Mouse (Mus musculus) hindbrain, embryonic 16.5 days (tissue): Measurements from ENCODE around the gene Ppm1h. TPM values are rescaled to one million over a fixed set of nuclear protein-coding genes. Genes with fewer than 3 reads are reported as not detected.
A peak's percentile ranks its signal among the peaks of the same experiment; 100 is the strongest.

Experiments used
- ATAC-seq: fragments of 200-750 bp; cut with Nextera tagmentation; 2 replicates; pipeline ENCODE4 v1.8.0; 2017; ENCODE audit warnings: moderate TSS enrichment, moderate library complexity
- H3K27ac ChIP-seq: fragments of 300-500 bp; sonication (generic); 2 replicates; pipeline ENCODE4 v1.5.1; 2014; ENCODE audit warnings: low read depth, mild to moderate bottlenecking, control low read depth, low read length, moderate library complexity
- H3K27me3 ChIP-seq: fragments of 300-500 bp; sonication (generic); replicated peaks from 2 replicates; pipeline ENCODE4 v1.6.1; 2014; ENCODE audit warnings: low read length; ENCODE audit not compliant: control insufficient read depth, insufficient read depth
- H3K36me3 ChIP-seq: fragments of 300-500 bp; sonication (generic); 2 replicates; pipeline ENCODE4 v1.6.1; 2014; ENCODE audit warnings: mild to moderate bottlenecking, low read length, moderate library complexity, mixed read lengths; ENCODE audit not compliant: control insufficient read depth, insufficient read depth
- H3K4me1 ChIP-seq: fragments of 300-500 bp; sonication (generic); 2 replicates; pipeline ENCODE4 v1.6.1; 2014; ENCODE audit warnings: low read depth, low read length; ENCODE audit not compliant: control insufficient read depth, insufficient read depth
- H3K4me2 ChIP-seq: fragments of 300-500 bp; sonication (generic); 2 replicates; pipeline ENCODE4 v1.6.1; 2014; ENCODE audit warnings: mild to moderate bottlenecking, low read length, control low read depth, moderate library complexity
- H3K4me3 ChIP-seq: fragments of 300-500 bp; sonication (generic); 2 replicates; pipeline ENCODE4 v1.5.1; 2014; ENCODE audit warnings: mild to moderate bottlenecking, low read length, control low read depth, moderate library complexity
- H3K9ac ChIP-seq: fragments of 300-500 bp; sonication (generic); 2 replicates; pipeline ENCODE4 v1.6.1; 2014; ENCODE audit warnings: low read depth, mild to moderate bottlenecking, control low read depth, low read length, moderate library complexity
- H3K9me3 ChIP-seq: fragments of 300-500 bp; sonication (generic); 2 replicates; pipeline ENCODE4 v1.6.1; 2014; ENCODE audit warnings: mild to moderate bottlenecking, low read length, moderate library complexity; ENCODE audit not compliant: control insufficient read depth
- WGBS: fragments of 180-500 bp; shearing (Covaris S2); extraction: QIAGEN DNeasy Blood & Tissue Kit; methylation state at CpG from one replicate; pipeline ENCODE4 v1.1.7; 2014; 5-methylcytosine and 5-hydroxymethylcytosine counted together
- polyA plus RNA-seq: library from polyadenylated mRNA; unstranded; fragments of >200 nt; fragmentation: Nextera tagmentation; extraction: Ambion mirVana; gene quantifications from 2 replicates; pipeline ENCODE4 v1.2.1, GENCODE M21; 2015

Ppm1h gene
- polyA plus RNA-seq, 1 experiment from 2014 or later: 33.5 TPM

DNA sequence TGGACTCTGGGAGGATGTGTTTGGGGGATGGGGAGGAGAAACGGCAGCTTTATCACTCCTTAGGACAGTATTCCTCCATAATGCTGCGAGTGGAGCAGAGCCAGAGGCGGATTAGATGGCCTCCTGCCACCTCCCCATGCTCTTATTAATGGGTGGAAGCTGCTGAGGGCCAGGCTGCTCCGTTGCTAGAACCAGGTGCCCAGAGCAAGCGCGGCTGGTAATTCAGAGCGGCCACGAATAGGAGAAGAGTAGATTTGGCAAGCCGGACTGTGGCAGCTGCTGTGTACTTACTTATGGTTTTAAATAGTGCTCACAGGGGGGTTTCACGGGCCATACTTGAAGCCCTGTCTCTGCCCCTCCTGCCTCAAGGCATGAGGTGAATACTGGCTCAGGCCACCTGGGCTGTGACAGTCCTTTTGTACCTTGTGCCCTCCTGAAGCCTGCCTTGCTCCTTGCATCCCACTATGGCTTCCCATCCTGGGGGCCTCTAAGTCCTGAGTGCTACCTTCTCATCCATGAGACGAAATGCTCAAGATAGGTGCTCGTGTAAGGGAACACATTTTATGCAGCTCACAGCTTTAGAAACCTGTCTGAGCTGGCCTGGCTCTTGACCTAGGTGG, 14.7 kb downstream of the Ppm1h start:
- Histone ChIP-seq H3K9ac (no peak overlapping the region), H3K9me3 (no peaks in the 10 kb centered on the region), H3K27me3 (no peaks in the 10 kb centered on the region), H3K4me1 (peaks cover 11% of the 10 kb centered on the region), H3K36me3 (no peaks in the 10 kb centered on the region), H3K4me2 (peak overlapping the region; percentile 30), H3K27ac (peak overlapping the region; percentile 66; the same call in 1 of the 2 replicates), H3K4me3 (no peak overlapping the region)
- WGBS: 49% methylated on average over 12 of the region's 12 CpGs
- peak; percentile 83 for ATAC-seq

DNA sequence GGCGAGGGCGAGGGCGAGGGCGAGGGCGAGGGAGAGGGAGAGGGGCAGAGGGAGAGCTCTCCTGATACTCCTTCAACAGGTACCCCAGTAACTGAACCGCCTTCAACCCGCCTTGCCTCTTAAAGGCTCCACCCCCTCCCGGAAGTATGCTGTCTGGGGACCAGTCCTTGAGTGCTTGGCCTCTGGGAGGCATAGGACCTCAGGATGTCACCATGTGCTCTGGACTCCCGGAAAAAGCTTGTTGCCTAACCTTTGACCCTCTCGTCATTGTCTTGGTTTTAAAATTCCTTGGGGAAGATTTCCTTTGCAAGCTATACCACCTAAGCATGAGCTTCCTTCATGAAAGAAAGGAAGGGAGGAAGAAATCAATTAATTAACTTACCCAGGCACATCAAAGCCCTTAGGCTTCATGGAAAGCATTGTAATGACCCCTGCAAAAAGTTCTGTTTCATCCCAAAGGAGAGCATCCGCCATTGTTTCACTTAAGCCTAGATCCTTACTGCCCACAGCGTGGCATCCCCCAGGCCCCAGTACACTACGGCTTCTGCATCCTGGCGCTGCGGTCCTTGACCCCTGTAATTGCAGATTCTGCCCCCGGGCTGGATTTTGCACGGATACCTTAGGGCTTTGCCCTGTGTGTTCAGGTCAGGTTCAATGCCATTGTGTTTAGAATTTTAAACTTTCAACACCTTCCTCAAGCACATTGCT, 15.5 kb downstream of the Ppm1h start:
- Histone ChIP-seq H3K4me1 (peaks cover 11% of the 10 kb centered on the region), H3K9ac (no peak overlapping the region), H3K36me3 (no peaks in the 10 kb centered on the region), H3K27me3 (no peaks in the 10 kb centered on the region), H3K27ac (no peak overlapping the region), H3K9me3 (no peaks in the 10 kb centered on the region), H3K4me3 (no peak overlapping the region), H3K4me2 (no peak overlapping the region)
- ATAC-seq: no peak
- WGBS: 68% methylated on average over 14 of the region's 17 CpGs

DNA sequence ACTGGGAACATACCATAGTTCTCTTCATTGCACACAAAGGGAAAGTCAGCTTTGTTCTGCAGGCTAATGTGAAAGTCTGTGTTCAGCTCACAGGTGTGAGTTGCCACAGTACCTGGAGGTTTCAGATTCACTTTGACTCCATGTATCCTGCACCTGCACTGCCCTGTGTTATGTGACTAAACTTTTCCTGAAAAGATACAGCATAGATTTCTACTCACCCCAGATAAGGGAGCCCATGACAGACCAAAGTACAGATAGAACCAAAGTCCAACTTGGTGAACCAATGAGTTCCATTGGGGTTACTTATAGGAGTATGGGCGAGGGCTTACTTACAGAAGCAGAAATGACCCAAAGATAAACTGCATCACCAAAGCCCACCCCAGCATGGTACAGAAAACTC, 17.8 kb downstream of the Ppm1h start:
- H3K36me3 ChIP-seq: no peaks in the 10 kb centered on the region
- no peak overlapping the region for H3K4me2 ChIP-seq
- no peaks in the 10 kb centered on the region for H3K27me3 ChIP-seq
- no peak overlapping the region for H3K27ac ChIP-seq
- ATAC-seq: no peak
- H3K4me1 ChIP-seq: peaks cover 11% of the 10 kb centered on the region
- WGBS: 91% methylated on average over 1 of the region's 1 CpGs
- H3K9ac ChIP-seq: no peak overlapping the region
- no peak overlapping the region for H3K4me3 ChIP-seq
- no peaks in the 10 kb centered on the region for H3K9me3 ChIP-seq

DNA sequence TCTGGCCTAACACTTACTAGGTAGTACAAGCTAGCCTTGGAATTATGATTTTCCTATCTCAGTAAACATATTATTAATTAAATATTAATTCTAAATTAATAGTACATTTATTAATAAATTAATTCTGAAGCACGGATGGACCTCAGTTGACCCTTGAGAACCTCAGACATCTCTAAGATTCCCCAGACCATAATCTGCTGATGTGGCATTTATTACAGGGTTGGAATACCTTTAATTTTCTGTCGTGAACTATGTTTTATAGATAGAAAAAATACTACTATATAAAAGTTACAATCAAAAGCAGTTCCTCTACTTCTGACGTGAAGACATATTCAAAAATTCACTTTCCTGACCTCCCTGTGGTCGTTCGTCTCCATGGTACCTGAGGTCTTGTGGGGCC, 19.8 kb downstream of the Ppm1h start:
- Histone ChIP-seq H3K36me3 (no peaks in the 10 kb centered on the region), H3K27ac (no peak overlapping the region), H3K9me3 (no peaks in the 10 kb centered on the region), H3K4me2 (no peak overlapping the region), H3K4me1 (peaks cover 6% of the 10 kb centered on the region), H3K27me3 (no peaks in the 10 kb centered on the region), H3K9ac (no peak overlapping the region), H3K4me3 (no peak overlapping the region)
- no peak for ATAC-seq
- 87% methylated on average over 5 of the region's 5 CpGs for WGBS

DNA sequence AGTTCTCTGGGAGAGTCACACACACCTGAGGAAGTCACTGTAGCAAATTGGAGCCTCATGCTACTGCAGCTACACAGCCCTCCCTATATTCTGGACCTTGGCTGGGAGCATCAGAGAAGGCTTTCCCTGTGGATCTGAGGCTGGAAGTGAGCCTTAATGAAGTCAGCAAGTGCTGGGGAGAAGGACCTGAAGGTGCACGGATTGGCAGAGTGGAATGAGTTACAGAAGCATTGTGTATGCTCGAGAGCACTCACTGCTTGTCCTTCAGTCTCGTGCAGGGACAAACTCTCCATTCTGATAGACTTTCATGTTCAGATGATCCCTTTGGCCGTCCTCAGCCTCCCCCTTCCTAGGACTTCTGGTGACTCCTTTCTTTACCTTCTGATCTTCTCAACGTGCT, 26.3 kb downstream of the Ppm1h start:
- WGBS: 81% methylated on average over 5 of the region's 5 CpGs
- H3K4me1 ChIP-seq: no peaks in the 10 kb centered on the region; the same call in 1 of the 2 replicates
- no peak overlapping the region for H3K9ac ChIP-seq
- H3K36me3 ChIP-seq: no peaks in the 10 kb centered on the region
- H3K27ac ChIP-seq: no peak overlapping the region
- no peak for ATAC-seq
- no peaks in the 10 kb centered on the region for H3K27me3 ChIP-seq
- H3K4me2 ChIP-seq: no peak overlapping the region
- no peak overlapping the region for H3K4me3 ChIP-seq
- H3K9me3 ChIP-seq: no peaks in the 10 kb centered on the region

DNA sequence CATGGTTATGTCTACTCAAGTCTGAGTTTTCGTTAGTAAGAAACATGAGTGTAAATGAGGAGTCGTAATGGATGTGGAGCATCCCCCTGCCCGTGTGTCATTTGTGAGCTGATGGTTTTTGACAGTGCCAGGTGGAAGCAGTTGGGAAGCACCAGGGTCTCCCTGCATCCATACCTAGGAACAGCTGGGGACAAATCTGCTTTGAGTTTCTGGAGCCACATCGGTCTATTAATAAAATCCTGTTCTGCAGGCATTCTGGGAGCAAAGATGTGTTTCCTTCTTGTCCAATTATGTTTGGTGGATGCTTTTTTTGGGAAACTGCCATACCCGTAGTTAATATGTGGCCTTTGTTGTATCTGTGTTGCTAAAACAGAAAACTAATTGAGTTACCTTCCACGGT, 26.9 kb downstream of the Ppm1h start:
- no peaks in the 10 kb centered on the region for H3K9me3 ChIP-seq
- 76% methylated on average over 6 of the region's 6 CpGs for WGBS
- ATAC-seq: peak; percentile 71; the same call in 1 of the 2 replicates
- H3K4me3 ChIP-seq: no peak overlapping the region
- H3K9ac ChIP-seq: no peak overlapping the region
- H3K27me3 ChIP-seq: no peaks in the 10 kb centered on the region
- no peaks in the 10 kb centered on the region; the same call in 1 of the 2 replicates for H3K4me1 ChIP-seq
- no peaks in the 10 kb centered on the region for H3K36me3 ChIP-seq
- no peak overlapping the region for H3K4me2 ChIP-seq
- H3K27ac ChIP-seq: no peak overlapping the region

DNA sequence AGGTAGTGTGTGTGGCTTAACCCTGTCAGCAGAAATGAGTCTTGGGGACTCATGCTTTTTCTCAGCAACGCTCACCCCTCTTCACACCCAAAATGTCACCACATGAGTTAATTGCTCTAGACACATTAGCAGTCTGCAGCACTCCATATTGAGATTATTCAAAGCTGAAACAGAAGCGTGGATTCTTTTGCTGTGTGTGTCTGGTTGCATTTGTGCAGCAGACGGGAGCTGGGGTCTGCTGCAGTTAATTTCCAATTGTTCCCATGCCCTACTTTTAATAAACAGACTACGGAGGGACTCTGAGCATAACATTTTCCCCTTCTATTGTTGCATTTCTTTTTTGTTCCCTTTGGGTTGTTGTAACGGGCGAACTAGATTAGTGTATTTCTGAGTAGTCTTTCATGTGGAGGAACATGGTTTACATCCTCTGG, 32.8 kb downstream of the Ppm1h start:
- no peaks in the 10 kb centered on the region for H3K9me3 ChIP-seq
- WGBS: 39% methylated on average over 6 of the region's 6 CpGs
- H3K27me3 ChIP-seq: no peaks in the 10 kb centered on the region
- H3K36me3 ChIP-seq: no peaks in the 10 kb centered on the region
- H3K4me2 ChIP-seq: no peak overlapping the region
- ATAC-seq: no peak
- peaks cover 21% of the 10 kb centered on the region for H3K4me1 ChIP-seq
- no peak overlapping the region; the same call in 1 of the 2 replicates for H3K9ac ChIP-seq
- H3K27ac ChIP-seq: peak overlapping the region; percentile 14; the same call in 1 of the 2 replicates
- H3K4me3 ChIP-seq: no peak overlapping the region

DNA sequence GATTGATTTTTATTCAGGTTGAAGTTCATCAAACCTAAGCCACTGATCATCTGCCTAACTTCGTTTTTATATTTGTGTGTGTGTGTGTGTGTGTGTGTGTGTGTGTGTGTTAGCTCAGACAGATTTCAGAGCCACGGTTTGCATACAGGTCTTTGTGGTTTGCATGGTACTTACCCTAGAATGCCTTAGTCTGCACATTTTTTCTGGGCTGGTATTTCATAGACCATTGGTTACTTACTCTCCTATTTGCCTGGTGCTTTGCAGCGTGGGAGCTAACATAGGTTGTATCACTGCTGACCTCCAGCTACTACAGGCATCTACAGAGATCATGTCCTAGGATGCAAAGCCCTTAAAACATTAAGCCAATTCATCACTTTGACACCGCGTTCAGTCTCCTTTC, 33.7 kb downstream of the Ppm1h start:
- no peaks in the 10 kb centered on the region for H3K27me3 ChIP-seq
- ATAC-seq: no peak
- H3K36me3 ChIP-seq: no peaks in the 10 kb centered on the region
- peaks cover 29% of the 10 kb centered on the region for H3K4me1 ChIP-seq
- peak overlapping the region; percentile 20; the same call in 1 of the 2 replicates for H3K27ac ChIP-seq
- H3K4me3 ChIP-seq: no peak overlapping the region
- H3K9ac ChIP-seq: no peak overlapping the region
- no peaks in the 10 kb centered on the region for H3K9me3 ChIP-seq
- no peak overlapping the region for H3K4me2 ChIP-seq
- 65% methylated on average over 5 of the region's 5 CpGs for WGBS

DNA sequence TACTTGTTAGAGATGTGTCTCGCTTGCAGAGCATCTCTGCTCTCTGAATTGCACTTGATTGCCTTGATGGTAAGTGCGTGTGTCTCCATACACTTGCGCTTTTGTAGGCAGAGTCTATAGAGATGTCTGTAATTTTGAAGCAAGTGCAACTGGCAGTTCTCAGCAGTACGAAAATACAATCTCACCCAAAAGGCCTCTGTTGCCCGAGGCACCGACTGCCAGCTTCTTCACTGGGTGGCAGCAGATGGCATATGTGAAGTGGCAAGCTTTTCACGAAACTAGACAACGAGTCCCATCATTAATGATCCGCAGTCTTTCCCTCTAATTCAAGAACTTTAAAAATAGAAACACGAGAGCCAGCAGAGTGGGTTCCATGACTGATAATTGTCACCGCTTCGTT, 37.3 kb downstream of the Ppm1h start:
- H3K4me2 ChIP-seq: no peak overlapping the region
- ATAC-seq: peak; percentile 32; the same call in 1 of the 2 replicates

More for the DNA sequence above, 37.3 kb downstream of the Ppm1h start:
- Histone ChIP-seq H3K9ac (no peak overlapping the region), H3K9me3 (no peaks in the 10 kb centered on the region), H3K36me3 (no peaks in the 10 kb centered on the region), H3K4me1 (peaks cover 32% of the 10 kb centered on the region), H3K27me3 (no peaks in the 10 kb centered on the region), H3K4me3 (no peak overlapping the region), H3K27ac (no peak overlapping the region; the same call in 1 of the 2 replicates)
- WGBS: 45% methylated on average over 12 of the region's 12 CpGs
